Comparison of ENCODE assay signal across 27 mouse cellular contexts in the genomic region with DNA sequence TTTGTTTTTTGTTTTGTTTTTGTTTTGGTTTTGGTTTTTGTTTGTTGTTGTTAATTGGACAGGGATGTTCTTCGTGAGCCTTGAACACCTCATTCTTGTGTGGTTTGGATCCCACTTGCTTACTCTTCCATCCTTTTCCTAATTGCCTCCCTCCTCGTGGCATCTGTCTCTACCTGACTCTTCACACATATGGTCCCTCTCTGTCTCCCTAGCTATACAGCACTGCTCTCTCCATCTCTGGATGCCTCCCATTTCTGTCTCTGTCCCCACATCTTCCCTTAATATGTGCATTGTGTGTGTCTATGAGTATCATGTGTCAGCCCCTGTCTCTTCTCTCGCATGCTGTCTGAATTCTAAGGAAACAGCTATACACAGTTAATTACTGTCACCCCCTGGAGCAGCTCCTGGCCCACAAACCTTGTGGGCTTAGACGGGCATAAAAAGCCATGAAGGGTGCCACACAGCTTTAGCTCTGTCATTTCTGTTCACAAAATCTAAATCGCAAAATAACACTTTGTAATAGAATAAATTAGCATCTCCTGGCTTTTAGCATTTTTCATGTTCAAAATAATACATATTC. TPM values are rescaled to one million over a fixed set of nuclear protein-coding genes. Genes with fewer than 3 reads are reported as not detected.
"Had no signal": no experiment of that assay in that cellular context is flagged by ENCODE, and none has a peak within 500 bp of the region (broad histone marks: within the 10 kb centered on the region; RNA-seq: fewer than 3 reads in every experiment).

No protein-coding gene starts in this region.

- DNase-seq: kidney, adult 18-20 months; kidney, adult 9 months; kidney, postnatal 14 days; kidney, postnatal 4 days; left cerebral cortex, postnatal 4 days; liver, postnatal 0 days; lung, embryonic 14.5 days; right cerebral cortex, postnatal 14 days; right cerebral cortex, postnatal 4 days; thymus, adult 2 months; thymus, postnatal 14 days; thymus, postnatal 4 days had no signal

- H3K27ac ChIP-seq: limb, embryonic 12.5 days; limb, embryonic 15.5 days; liver, embryonic 14.5 days; macrophage; midbrain, embryonic 12.5 days; stomach, postnatal 0 days had no signal

- H3K9me3 ChIP-seq: limb, embryonic 15.5 days; megakaryocyte, embryonic 14.5 days; midbrain, embryonic 12.5 days had no signal

- ATAC-seq: liver, postnatal 0 days; lung, postnatal 0 days had no signal

- H3K4me2 ChIP-seq: limb, embryonic 12.5 days; limb, embryonic 15.5 days; liver, embryonic 11.5 days; lung, embryonic 14.5 days; midbrain, embryonic 12.5 days had no signal

- H3K4me3 ChIP-seq: limb, embryonic 12.5 days; limb, embryonic 15.5 days; megakaryocyte, embryonic 14.5 days; midbrain, embryonic 12.5 days had no signal

- H3K4me1 ChIP-seq: limb, embryonic 12.5 days; limb, embryonic 15.5 days; megakaryocyte, embryonic 14.5 days; midbrain, embryonic 12.5 days had no signal

- H3K36me3 ChIP-seq: limb, embryonic 12.5 days; limb, embryonic 15.5 days; midbrain, embryonic 12.5 days had no signal

- H3K9ac ChIP-seq: limb, embryonic 12.5 days; limb, embryonic 15.5 days; liver, embryonic 14.5 days; liver, postnatal 0 days; lung, embryonic 14.5 days; midbrain, embryonic 12.5 days had no signal

- H3K27me3 ChIP-seq: limb, embryonic 12.5 days; limb, embryonic 15.5 days; midbrain, embryonic 12.5 days had no signal

RNA-seq across cellular contexts. Expression of gene Tgm6, which starts 34.0 kb away (rescaled TPM):
- polyA plus RNA-seq: kidney, embryonic 16.5 days; limb, embryonic 12.5 days; liver, embryonic 11.5 days; liver, embryonic 14.5 days; liver, postnatal 0 days; lung, embryonic 14.5 days; lung, postnatal 0 days; macrophage; midbrain, embryonic 12.5 days; neural tube, embryonic 11.5 days; stomach, embryonic 14.5 days; stomach, postnatal 0 days had no signal

RNA-seq across cellular contexts. Expression of gene Tmc2, which starts 48.8 kb away (rescaled TPM):
- total RNA-seq: layer of hippocampus, postnatal 14 days; left cerebral cortex, adult 8-10 months; left cerebral cortex, postnatal 14 days; left cerebral cortex, postnatal 4 days had no signal
- polyA plus RNA-seq: kidney, embryonic 16.5 days; limb, embryonic 12.5 days; limb, embryonic 15.5 days; liver, embryonic 14.5 days; liver, postnatal 0 days; lung, embryonic 14.5 days; lung, postnatal 0 days; macrophage; midbrain, embryonic 12.5 days; neural tube, embryonic 11.5 days; stomach, embryonic 14.5 days; stomach, postnatal 0 days; thymus, adult 2 months had no signal
